19 mouse cellular contexts compared by ENCODE assay signal in genomic region chr13:83206622-83207021, GRCm38 (mm10).
"Had no signal": no experiment of that assay in that cellular context is flagged by ENCODE, and none has a peak within 500 bp of the region (broad histone marks: within the 10 kb centered on the region; RNA-seq: fewer than 3 reads in every experiment).

No protein-coding gene starts in this region.

- H3K4me3 ChIP-seq: kidney, embryonic 15.5 days; left cerebral cortex, adult 2 months; limb, embryonic 12.5 days; liver, embryonic 13.5 days; midbrain, embryonic 12.5 days; midbrain, embryonic 15.5 days; neural tube, embryonic 13.5 days had no signal

- H3K4me1 ChIP-seq: kidney, embryonic 15.5 days; limb, embryonic 12.5 days; liver, embryonic 13.5 days; midbrain, embryonic 12.5 days; midbrain, embryonic 15.5 days; neural tube, embryonic 13.5 days had no signal

- H3K27me3 ChIP-seq: kidney, embryonic 15.5 days; limb, embryonic 12.5 days; liver, embryonic 13.5 days; midbrain, embryonic 12.5 days; midbrain, embryonic 15.5 days; neural tube, embryonic 13.5 days had no signal

- H3K36me3 ChIP-seq: kidney, embryonic 15.5 days; limb, embryonic 12.5 days; liver, embryonic 13.5 days; midbrain, embryonic 12.5 days; midbrain, embryonic 15.5 days; neural tube, embryonic 13.5 days had no signal

- H3K4me2 ChIP-seq: kidney, embryonic 15.5 days; limb, embryonic 12.5 days; liver, embryonic 13.5 days; midbrain, embryonic 12.5 days; midbrain, embryonic 15.5 days; neural tube, embryonic 13.5 days had no signal

- ATAC-seq: midbrain, embryonic 15.5 days had no signal

- H3K27ac ChIP-seq: kidney, embryonic 15.5 days; left cerebral cortex, adult 2 months; limb, embryonic 12.5 days; liver, embryonic 13.5 days; midbrain, embryonic 12.5 days; midbrain, embryonic 15.5 days; neural tube, embryonic 13.5 days had no signal

- DNase-seq: kidney, adult 11 months; kidney, adult 8-10 months; kidney, postnatal 10 days; kidney, postnatal 36 days; layer of hippocampus, postnatal 36 days; liver; liver, embryonic 13.5 days; lung, adult 2 months; lung, postnatal 14 days; lung, postnatal 4 days; thymus, adult 18-20 months; thymus, postnatal 14 days; thymus, postnatal 4 days had no signal

- H3K9me3 ChIP-seq: kidney, embryonic 15.5 days; limb, embryonic 12.5 days; liver, embryonic 13.5 days; midbrain, embryonic 12.5 days; midbrain, embryonic 15.5 days; neural tube, embryonic 13.5 days had no signal

- H3K9ac ChIP-seq: kidney, embryonic 15.5 days; limb, embryonic 12.5 days; liver, embryonic 13.5 days; midbrain, embryonic 12.5 days; midbrain, embryonic 15.5 days; neural tube, embryonic 13.5 days had no signal
